Mouse (Mus musculus): Measurements from ENCODE around the gene Cryba2. TPM values are rescaled to one million over a fixed set of nuclear protein-coding genes. Genes with fewer than 3 reads are reported as not detected.

The Cryba2 gene
- total RNA-seq, 2 experiments from 2014 or later = not detected

DNA sequence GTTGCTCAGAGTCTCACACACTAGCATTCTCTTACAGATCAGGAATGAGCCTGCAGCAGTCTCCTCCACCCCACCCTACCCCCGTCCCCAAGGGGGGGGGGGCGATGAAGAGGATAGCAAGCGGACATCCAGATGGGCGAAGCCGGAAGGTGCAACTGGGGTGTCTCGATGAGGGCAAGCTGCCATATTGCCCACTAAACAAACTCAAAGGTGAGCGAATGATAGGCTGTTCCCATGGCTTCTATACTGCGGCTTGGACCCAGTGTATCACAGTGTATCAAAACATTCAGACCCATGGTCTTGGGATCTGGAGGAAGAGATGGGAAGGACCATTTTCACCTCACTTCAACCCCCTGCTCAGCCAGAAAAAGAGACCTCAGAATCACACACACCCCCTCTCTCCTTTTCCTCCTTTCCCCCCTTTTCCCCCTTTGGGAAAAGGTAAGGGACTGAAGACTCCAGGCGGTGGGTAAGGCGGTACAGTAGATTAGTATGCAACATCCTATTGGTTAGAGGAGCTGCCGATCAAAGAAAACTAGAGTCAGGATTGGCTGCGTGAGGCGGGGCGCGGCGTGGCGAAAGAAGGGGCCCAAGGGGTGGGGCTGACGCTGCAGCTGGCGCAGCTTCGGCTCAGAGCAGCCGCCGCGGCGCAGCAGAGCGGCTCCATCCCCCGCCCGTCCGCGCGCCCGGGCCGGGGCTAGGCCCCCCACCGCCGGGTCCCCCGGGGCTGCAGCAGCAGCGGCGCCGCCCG, 38.5 kb downstream of the Cryba2 start, which contains the start of gene Cdk5r2:
Cdk5r2 (plus strand) TSS at position 629 of the 751 bp plus-strand sequence.
- ATAC-seq (replicated peaks; ENCODE audit: low FRiP score, low TSS enrichment, poor library complexity, severe bottlenecking) = peak; percentile 82

DNA sequence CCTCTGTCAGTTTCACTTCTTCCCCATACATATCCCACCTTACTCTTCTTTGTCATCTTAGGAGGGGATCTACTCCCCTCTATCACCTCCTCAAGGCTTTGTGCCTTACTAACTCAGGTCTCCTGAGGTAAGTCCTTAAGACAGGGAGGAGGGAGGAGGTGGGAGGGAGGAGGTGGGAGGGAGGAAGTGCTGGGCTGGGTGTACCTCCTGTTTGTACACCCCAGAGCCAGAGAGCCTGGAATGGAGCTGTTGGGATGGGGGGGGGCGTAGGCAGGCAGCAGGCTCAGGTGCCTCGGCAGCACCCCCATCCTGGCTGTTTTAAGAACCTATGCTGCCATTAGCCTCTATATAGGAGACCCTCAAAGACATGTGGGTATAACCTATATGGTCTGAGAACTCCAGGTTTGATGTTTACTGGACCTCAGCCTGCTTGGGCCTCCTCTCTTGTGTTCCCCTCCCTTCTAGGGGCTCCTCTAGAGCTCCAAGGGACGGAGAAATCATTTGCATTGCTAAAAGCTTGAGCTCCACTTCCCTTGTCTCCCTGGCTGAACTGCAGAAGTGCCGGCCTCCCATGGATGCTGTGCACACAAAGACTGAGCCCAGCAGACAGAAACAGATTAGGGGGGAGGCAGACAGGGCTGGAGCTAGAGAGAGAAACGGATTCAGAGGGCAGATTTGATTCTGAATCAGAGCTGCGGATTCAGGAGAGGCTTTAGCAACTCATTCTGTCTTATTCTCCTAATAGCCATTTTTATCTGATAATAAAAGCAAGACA, 41.8 kb downstream of the Cryba2 start:
- ATAC-seq (replicated peaks; ENCODE audit: low FRiP score, low TSS enrichment, poor library complexity, severe bottlenecking) = no peak

DNA sequence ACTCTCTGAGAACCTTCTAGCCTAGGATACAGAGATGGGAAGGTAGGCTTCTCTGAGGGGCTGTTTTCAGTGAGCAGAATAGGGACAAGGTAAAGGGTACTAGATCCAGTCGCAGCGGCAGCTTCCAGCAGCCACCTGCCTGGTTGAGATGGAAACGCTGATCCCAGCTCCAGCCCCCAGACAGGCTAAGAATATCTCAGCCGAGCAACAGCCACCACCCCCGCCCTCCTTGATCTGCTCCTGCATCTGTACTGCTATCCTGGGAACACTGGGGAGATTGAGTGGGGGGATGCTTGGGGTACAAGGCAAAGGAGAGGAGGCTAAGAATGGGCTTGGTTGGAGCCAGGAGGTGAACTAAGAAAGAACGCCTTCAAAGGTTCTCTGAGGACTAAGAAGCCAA, 42.7 kb downstream of the Cryba2 start:
- no peak for ATAC-seq (replicated peaks; ENCODE audit: low FRiP score, low TSS enrichment, poor library complexity, severe bottlenecking)

DNA sequence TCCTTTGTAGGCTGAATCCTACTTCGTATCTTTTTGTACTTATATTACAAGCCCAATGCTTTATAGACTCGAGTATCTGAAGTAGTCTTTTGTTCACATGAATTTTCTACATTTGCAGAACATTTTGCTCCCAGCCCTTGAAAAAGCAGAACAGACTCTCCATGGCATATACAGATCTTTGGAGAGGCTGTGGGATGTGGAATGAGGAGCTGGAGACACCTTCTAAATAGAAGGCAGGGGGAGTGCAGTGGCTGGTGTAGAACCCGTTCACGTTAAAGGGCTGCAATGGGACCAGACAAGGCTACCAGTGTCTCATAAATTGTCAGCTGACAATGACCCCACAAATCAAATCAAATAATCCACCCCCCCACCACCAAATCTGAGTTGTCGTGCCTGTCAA, 44.0 kb downstream of the Cryba2 start:
- ATAC-seq (replicated peaks; ENCODE audit: low FRiP score, low TSS enrichment, poor library complexity, severe bottlenecking) = no peak

DNA sequence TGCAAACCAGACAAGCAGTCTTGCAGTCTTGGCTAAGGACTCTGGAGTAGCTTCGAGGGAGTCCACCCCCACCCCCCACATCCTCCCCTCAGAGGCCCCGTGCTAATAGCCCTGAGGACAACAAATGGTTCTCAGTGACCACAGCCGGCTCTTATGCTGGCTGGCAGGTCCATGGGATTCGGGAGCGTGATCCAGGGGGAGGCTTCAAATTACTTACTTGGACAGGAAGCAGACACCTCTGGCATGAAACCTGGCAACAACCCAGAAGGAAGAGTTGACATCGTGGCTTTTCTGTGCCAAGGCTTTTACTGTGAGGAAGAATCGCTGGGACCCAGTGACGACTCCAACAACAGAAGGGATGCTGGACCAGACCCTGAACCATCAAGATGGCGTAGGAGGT, 46.6 kb downstream of the Cryba2 start:
- no peak for ATAC-seq (replicated peaks; ENCODE audit: low FRiP score, low TSS enrichment, poor library complexity, severe bottlenecking)

DNA sequence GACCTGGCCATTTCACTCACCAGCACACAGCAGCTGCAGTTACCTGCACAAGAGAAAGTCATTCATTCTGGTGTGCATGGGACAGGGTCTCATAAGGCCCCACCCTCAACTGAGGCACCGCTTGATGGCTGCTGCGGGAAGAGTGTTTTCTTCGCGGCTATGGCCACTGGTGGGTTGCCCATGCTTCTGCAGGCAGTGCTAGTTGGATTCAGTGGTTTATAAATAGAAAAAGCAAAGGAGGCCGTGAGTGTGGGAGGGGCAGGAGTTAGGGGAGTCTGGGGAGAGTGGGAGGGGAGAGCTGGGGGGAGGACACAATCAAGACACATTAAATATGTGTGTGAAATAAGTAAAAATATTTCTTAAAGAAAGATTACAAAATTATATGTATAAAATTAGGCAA, 49.9 kb downstream of the Cryba2 start:
- no peak for ATAC-seq (replicated peaks; ENCODE audit: low FRiP score, low TSS enrichment, poor library complexity, severe bottlenecking)

Other genes starting within 250 kb of the Cryba2 start
- 46.8 and 55.5 TPM in 2 replicates for gene Ttll4, start 231.4 kb downstream of the Cryba2 start, total RNA-seq (2014; fragmentation: Nextera tagmentation)
- 19.8 and 38.2 TPM in 2 replicates for gene Ttll4, start 231.4 kb downstream of the Cryba2 start, total RNA-seq (2017)
- gene Cyp27a1, start 179.6 kb downstream of the Cryba2 start, total RNA-seq (2014; fragmentation: Nextera tagmentation) = 2.0 TPM in 1 of 2 replicates, not detected in the other
- 1.9 TPM in 1 of 2 replicates, not detected in the other for gene Cyp27a1, start 179.6 kb downstream of the Cryba2 start, total RNA-seq (2017)
- not detected in 2 replicates for gene Prkag3, start 143.9 kb downstream of the Cryba2 start, total RNA-seq (2014; fragmentation: Nextera tagmentation)
- not detected in 2 replicates for gene Prkag3, start 143.9 kb downstream of the Cryba2 start, total RNA-seq (2017)
- not detected in 2 replicates for gene Wnt6, start 121.3 kb downstream of the Cryba2 start, total RNA-seq (2014; fragmentation: Nextera tagmentation)
- gene Wnt6, start 121.3 kb downstream of the Cryba2 start, total RNA-seq (2017) = not detected in 2 replicates
- gene Wnt10a, start 101.6 kb downstream of the Cryba2 start, total RNA-seq (2014; fragmentation: Nextera tagmentation) = not detected in 2 replicates
- not detected in 2 replicates for gene Wnt10a, start 101.6 kb downstream of the Cryba2 start, total RNA-seq (2017)
- not detected in 2 replicates for gene Cdk5r2, start 38.2 kb downstream of the Cryba2 start, total RNA-seq (2014; fragmentation: Nextera tagmentation)
- not detected in 2 replicates for gene Cdk5r2, start 38.2 kb downstream of the Cryba2 start, total RNA-seq (2017)
- gene Fev, start 7.7 kb downstream of the Cryba2 start, total RNA-seq (2014; fragmentation: Nextera tagmentation) = not detected in 2 replicates
- gene Fev, start 7.7 kb downstream of the Cryba2 start, total RNA-seq (2017) = not detected in 2 replicates
- gene Cfap65, start 42.5 kb upstream of the Cryba2 start, total RNA-seq (2014; fragmentation: Nextera tagmentation) = not detected in 2 replicates
- not detected in 2 replicates for gene Cfap65, start 42.5 kb upstream of the Cryba2 start, total RNA-seq (2017)
- not detected in 2 replicates for gene Ihh, start 58.5 kb upstream of the Cryba2 start, total RNA-seq (2014; fragmentation: Nextera tagmentation)
- 0.80 TPM in 1 of 2 replicates, not detected in the other for gene Ihh, start 58.5 kb upstream of the Cryba2 start, total RNA-seq (2017)
- 6.0 and 9.2 TPM in 2 replicates for gene Nhej1, start 232.1 kb upstream of the Cryba2 start, total RNA-seq (2014; fragmentation: Nextera tagmentation)
- gene Nhej1, start 232.1 kb upstream of the Cryba2 start, total RNA-seq (2017) = 2.0 and 10.1 TPM in 2 replicates
- not detected in 2 replicates for gene Slc23a3, start 240.7 kb upstream of the Cryba2 start, total RNA-seq (2014; fragmentation: Nextera tagmentation)
- not detected in 2 replicates for gene Slc23a3, start 240.7 kb upstream of the Cryba2 start, total RNA-seq (2017)
- gene Cnppd1, start 249.6 kb upstream of the Cryba2 start, total RNA-seq (2014; fragmentation: Nextera tagmentation) = 56.9 and 83.8 TPM in 2 replicates
- gene Cnppd1, start 249.6 kb upstream of the Cryba2 start, total RNA-seq (2017) = 51.8 and 81.7 TPM in 2 replicates
- gene Retreg2, start 249.6 kb upstream of the Cryba2 start, total RNA-seq (2014; fragmentation: Nextera tagmentation) = 105 and 115 TPM in 2 replicates
- gene Retreg2, start 249.6 kb upstream of the Cryba2 start, total RNA-seq (2017) = 63.6 and 129 TPM in 2 replicates